Mouse (Mus musculus): ENCODE measurements around the gene Pdia3. TPM values are rescaled to one million over a fixed set of nuclear protein-coding genes. Genes with fewer than 3 reads are reported as not detected.

Gene Pdia3
- polyA plus RNA-seq, 1 experiment, result 230 TPM

DNA sequence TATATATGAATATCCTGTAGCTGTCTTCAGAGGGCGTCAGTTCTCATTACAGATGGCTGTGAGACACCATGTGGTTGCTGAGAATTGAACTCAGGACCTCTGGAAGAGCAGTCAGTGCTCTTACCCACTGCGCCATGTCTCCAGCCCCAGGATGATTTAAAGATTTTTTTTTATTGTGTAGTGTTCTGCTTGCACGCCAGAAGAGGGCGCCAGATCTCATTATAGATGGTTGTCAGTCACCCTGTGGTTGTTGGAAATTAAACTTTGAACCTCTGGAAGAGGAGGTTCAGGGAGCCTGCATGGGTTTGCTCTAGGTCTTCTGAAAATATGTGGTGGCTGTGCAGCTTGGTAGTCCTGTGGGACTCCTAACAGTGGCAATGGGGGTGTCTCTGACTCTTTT, 5.4 kb upstream of the Pdia3 start:
- H3K4me3 ChIP-seq (replicated peaks; ENCODE audit: control insufficient read depth, low read depth, low read length), result no peak overlapping the region
- H3K27ac ChIP-seq (ENCODE audit: control insufficient read depth, insufficient read depth, low read depth, low read length, poor library complexity), result no peak overlapping the region
- 28% methylated on average over 4 of the region's 4 CpGs for WGBS
- TF ChIP-seq POLR2A (IDR thresholded peaks at IDR 0.05; ENCODE audit: borderline replicate concordance, control insufficient read depth, low read depth, low read length), result no peak
- no peak for TF ChIP-seq CTCF (IDR thresholded peaks at IDR 0.05; ENCODE audit: control insufficient read depth, insufficient read depth, low read length)
- H3K4me1 ChIP-seq (ENCODE audit: control insufficient read depth, insufficient read depth, low read length), result no peaks in the 10 kb centered on the region

DNA sequence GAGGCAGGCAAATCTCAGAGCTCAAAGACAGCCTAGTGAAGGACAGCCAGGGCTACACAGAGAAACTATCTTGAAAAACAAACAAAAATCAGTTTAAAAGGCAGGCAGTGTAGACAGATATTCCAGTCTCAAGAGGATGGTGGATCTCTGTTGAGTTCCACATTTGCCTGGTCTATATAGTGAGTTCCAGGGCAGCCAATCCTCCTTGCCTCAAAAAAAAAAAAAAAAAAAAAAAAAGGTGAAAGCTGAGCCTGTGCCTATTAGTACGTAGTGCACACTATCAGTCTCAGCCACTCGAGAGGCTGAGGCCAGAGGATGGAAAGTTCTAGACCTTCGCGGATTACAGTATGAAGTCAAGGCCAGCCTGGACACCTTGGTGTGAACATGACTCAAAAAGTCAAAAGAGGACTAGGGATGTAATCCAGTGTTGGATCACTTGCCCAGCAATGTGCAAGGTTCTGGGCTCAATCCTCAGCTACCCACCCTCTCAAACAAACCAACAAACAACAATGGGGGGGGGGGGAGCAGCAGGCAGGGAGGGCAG, 660 bp upstream of the Pdia3 start:
- Histone ChIP-seq H3K4me1 (ENCODE audit: control insufficient read depth, insufficient read depth, low read length) (no peaks in the 10 kb centered on the region), H3K27ac (ENCODE audit: control insufficient read depth, insufficient read depth, low read depth, low read length, poor library complexity) (peak overlapping the region; percentile 96), H3K4me3 (replicated peaks; ENCODE audit: control insufficient read depth, low read depth, low read length) (peak overlapping the region; percentile 97)
- WGBS, result 0% methylated on average over 4 of the region's 4 CpGs
- no peak for TF ChIP-seq POLR2A (IDR thresholded peaks at IDR 0.05; ENCODE audit: borderline replicate concordance, control insufficient read depth, low read depth, low read length)
- TF ChIP-seq CTCF (IDR thresholded peaks at IDR 0.05; ENCODE audit: control insufficient read depth, insufficient read depth, low read length), result no peak

- Histone ChIP-seq H3K4me1 (ENCODE audit: control insufficient read depth, insufficient read depth, low read length) (no peaks in the 10 kb centered on the region), H3K27ac (ENCODE audit: control insufficient read depth, insufficient read depth, low read depth, low read length, poor library complexity) (peak overlapping the region; percentile 96), H3K4me3 (replicated peaks; ENCODE audit: control insufficient read depth, low read depth, low read length) (peak overlapping the region; percentile 97)
- WGBS, result under 1% methylated on average over 32 of the region's 32 CpGs
- TF ChIP-seq CTCF (IDR thresholded peaks at IDR 0.05; ENCODE audit: control insufficient read depth, insufficient read depth, low read length), result no peak
- no peak for TF ChIP-seq POLR2A (IDR thresholded peaks at IDR 0.05; ENCODE audit: borderline replicate concordance, control insufficient read depth, low read depth, low read length)
Observed at GRCm38 (mm10) chr2:121414139-121414685, 637 bp downstream of the Pdia3 start.

DNA sequence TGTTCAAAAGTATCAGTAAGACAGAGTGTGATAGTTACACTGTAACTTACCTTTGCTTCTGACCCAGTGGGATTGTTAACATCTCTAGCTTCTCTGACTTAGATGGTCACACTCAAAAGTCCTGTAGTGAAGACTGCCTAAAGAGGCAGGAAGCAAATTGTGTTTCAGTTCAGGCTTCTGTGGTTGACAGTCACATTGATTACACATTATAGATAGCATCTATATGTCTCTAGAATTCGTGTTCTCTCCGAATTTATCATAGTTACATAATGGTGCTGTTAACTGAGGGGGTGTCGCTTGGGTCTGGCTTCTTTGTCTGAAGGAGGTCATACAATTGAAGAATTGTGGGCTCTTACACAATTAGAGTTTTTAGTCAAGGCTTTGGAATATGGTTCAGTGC, 1.5 kb downstream of the Pdia3 start:
- 30% methylated on average over 3 of the region's 3 CpGs for WGBS
- Histone ChIP-seq H3K4me1 (ENCODE audit: control insufficient read depth, insufficient read depth, low read length) (no peaks in the 10 kb centered on the region), H3K27ac (ENCODE audit: control insufficient read depth, insufficient read depth, low read depth, low read length, poor library complexity) (no peak overlapping the region), H3K4me3 (replicated peaks; ENCODE audit: control insufficient read depth, low read depth, low read length) (no peak overlapping the region)
- TF ChIP-seq CTCF (IDR thresholded peaks at IDR 0.05; ENCODE audit: control insufficient read depth, insufficient read depth, low read length) (no peak), POLR2A (IDR thresholded peaks at IDR 0.05; ENCODE audit: borderline replicate concordance, control insufficient read depth, low read depth, low read length) (no peak)

DNA sequence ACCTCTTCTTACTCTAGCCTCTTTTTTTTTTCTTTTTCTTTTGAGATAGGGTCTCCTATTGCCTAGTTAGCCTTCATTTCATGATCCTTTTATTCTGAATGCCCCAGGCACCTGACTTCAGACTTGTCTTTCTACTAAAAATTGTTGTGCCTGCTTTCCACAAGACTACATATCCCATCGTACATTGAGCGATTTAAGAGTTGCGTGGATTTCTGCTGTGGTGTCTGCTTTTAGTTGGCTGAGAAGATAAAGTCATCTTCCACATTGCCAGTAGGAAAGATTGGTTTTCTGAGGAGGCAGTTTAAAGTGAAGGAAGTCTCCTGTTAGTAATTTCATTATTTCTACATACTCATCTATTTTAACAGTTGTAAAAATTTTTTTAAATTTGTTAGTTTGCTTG, 2.0 kb downstream of the Pdia3 start:
- H3K4me3 ChIP-seq (replicated peaks; ENCODE audit: control insufficient read depth, low read depth, low read length), result no peak overlapping the region
- H3K4me1 ChIP-seq (ENCODE audit: control insufficient read depth, insufficient read depth, low read length), result no peaks in the 10 kb centered on the region
- TF ChIP-seq POLR2A (IDR thresholded peaks at IDR 0.05; ENCODE audit: borderline replicate concordance, control insufficient read depth, low read depth, low read length) (no peak), CTCF (IDR thresholded peaks at IDR 0.05; ENCODE audit: control insufficient read depth, insufficient read depth, low read length) (no peak)
- WGBS, result 67% methylated on average over 3 of the region's 3 CpGs
- no peak overlapping the region for H3K27ac ChIP-seq (ENCODE audit: control insufficient read depth, insufficient read depth, low read depth, low read length, poor library complexity)

- no peaks in the 10 kb centered on the region for H3K4me1 ChIP-seq (ENCODE audit: control insufficient read depth, insufficient read depth, low read length)
- 81% methylated on average over 6 of the region's 6 CpGs for WGBS
- H3K27ac ChIP-seq (ENCODE audit: control insufficient read depth, insufficient read depth, low read depth, low read length, poor library complexity), result no peak overlapping the region
- no peak overlapping the region for H3K4me3 ChIP-seq (replicated peaks; ENCODE audit: control insufficient read depth, low read depth, low read length)
- no peak for TF ChIP-seq POLR2A (IDR thresholded peaks at IDR 0.05; ENCODE audit: borderline replicate concordance, control insufficient read depth, low read depth, low read length)
- TF ChIP-seq CTCF (IDR thresholded peaks at IDR 0.05; ENCODE audit: control insufficient read depth, insufficient read depth, low read length), result no peak
Observed at GRCm38 (mm10) chr2:121416356-121416755, 2.8 kb downstream of the Pdia3 start.

- Histone ChIP-seq H3K4me1 (ENCODE audit: control insufficient read depth, insufficient read depth, low read length) (no peaks in the 10 kb centered on the region), H3K4me3 (replicated peaks; ENCODE audit: control insufficient read depth, low read depth, low read length) (no peak overlapping the region), H3K27ac (ENCODE audit: control insufficient read depth, insufficient read depth, low read depth, low read length, poor library complexity) (no peak overlapping the region)
- TF ChIP-seq POLR2A (IDR thresholded peaks at IDR 0.05; ENCODE audit: borderline replicate concordance, control insufficient read depth, low read depth, low read length) (no peak), CTCF (IDR thresholded peaks at IDR 0.05; ENCODE audit: control insufficient read depth, insufficient read depth, low read length) (no peak)
- WGBS, result 88% methylated on average over 3 of the region's 3 CpGs
Observed at GRCm38 (mm10) chr2:121418476-121418875, 4.9 kb downstream of the Pdia3 start.

GRCm38 (mm10) chr2:121423166-121423565, 9.6 kb downstream of the Pdia3 start:
- no peak overlapping the region for H3K27ac ChIP-seq (ENCODE audit: control insufficient read depth, insufficient read depth, low read depth, low read length, poor library complexity)
- TF ChIP-seq CTCF (IDR thresholded peaks at IDR 0.05; ENCODE audit: control insufficient read depth, insufficient read depth, low read length) (no peak), POLR2A (IDR thresholded peaks at IDR 0.05; ENCODE audit: borderline replicate concordance, control insufficient read depth, low read depth, low read length) (no peak)
- 72% methylated on average over 2 of the region's 2 CpGs for WGBS

DNA sequence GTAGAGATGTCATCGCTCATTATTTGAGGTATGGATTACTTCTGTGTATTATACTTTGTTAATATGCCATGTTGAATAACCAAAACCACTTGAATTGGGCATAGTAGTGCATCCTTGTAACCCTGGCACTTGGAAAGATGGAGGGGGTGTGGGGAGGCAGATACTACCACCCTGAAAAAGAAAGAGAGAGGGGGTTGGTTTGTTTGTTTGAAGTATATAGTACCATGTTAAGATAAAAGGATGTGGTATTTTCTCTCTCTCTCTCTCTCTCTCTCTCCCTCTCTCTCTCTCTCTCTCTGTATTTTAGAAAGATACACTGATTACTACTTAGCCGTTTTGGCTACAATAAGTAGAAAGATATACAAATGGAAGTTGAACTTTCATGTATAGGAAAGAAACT, 12.3 kb downstream of the Pdia3 start:
- H3K4me3 ChIP-seq (replicated peaks; ENCODE audit: control insufficient read depth, low read depth, low read length), result no peak overlapping the region
- H3K27ac ChIP-seq (ENCODE audit: control insufficient read depth, insufficient read depth, low read depth, low read length, poor library complexity), result no peak overlapping the region
- no peak for TF ChIP-seq CTCF (IDR thresholded peaks at IDR 0.05; ENCODE audit: control insufficient read depth, insufficient read depth, low read length)
- no peak for TF ChIP-seq POLR2A (IDR thresholded peaks at IDR 0.05; ENCODE audit: borderline replicate concordance, control insufficient read depth, low read depth, low read length)
- 85% methylated on average over 2 of the region's 2 CpGs for WGBS
- no peaks in the 10 kb centered on the region for H3K4me1 ChIP-seq (ENCODE audit: control insufficient read depth, insufficient read depth, low read length)

More at GRCm38 (mm10) chr2:121423166-121423565, 9.6 kb downstream of the Pdia3 start:
- Histone ChIP-seq H3K4me1 (ENCODE audit: control insufficient read depth, insufficient read depth, low read length) (no peaks in the 10 kb centered on the region), H3K4me3 (replicated peaks; ENCODE audit: control insufficient read depth, low read depth, low read length) (no peak overlapping the region)

Data from bone marrow, adult 2 months (tissue).